Mouse (Mus musculus): Measurements from ENCODE around the gene Rnf40. TPM values are rescaled to one million over a fixed set of nuclear protein-coding genes. Genes with fewer than 3 reads are reported as not detected.

The Rnf40 gene
- 10 to 100 TPM; 85.1 to 89.5 TPM for total RNA-seq (2021)
- long read RNA-seq, experiment 1, full-length matches to known transcripts: 33 of 58 reads
- long read RNA-seq, experiment 1, partial matches to known transcripts: 9 of 58 reads
- long read RNA-seq, experiment 1, other reads (novel, unspliced or antisense): 16 of 58 reads
- long read RNA-seq, experiment 2, full-length matches to known transcripts: 75 of 140 reads
- long read RNA-seq, experiment 2, partial matches to known transcripts: 28 of 140 reads
- long read RNA-seq, experiment 2, other reads (novel, unspliced or antisense): 37 of 140 reads

GRCm38 (mm10) chr7:127588011-127588871 is at the start of gene Rnf40, which contains the start of gene Ccdc189:
Gene Rnf40 (plus strand): TSS chr7:127588767.
Gene Ccdc189 (minus strand): TSS chr7:127588595.
- peak; percentile 65 to 89 for DNase-seq (ENCODE audit: low spot score in 2 of 2)

- no peak for DNase-seq (ENCODE audit: low spot score in 2 of 2)
These were observed 46.9 kb upstream of the Rnf40 start for GRCm38 (mm10) chr7:127541671-127542070.

- DNase-seq (ENCODE audit: low spot score in 2 of 2): no peak
These were observed 39.3 kb upstream of the Rnf40 start for GRCm38 (mm10) chr7:127549116-127549835.

GRCm38 (mm10) chr7:127551558-127551957 is 37.0 kb upstream of the Rnf40 start:
- DNase-seq (ENCODE audit: low spot score in 2 of 2): no peak

GRCm38 (mm10) chr7:127560580-127560979 is 28.0 kb upstream of the Rnf40 start:
- DNase-seq (ENCODE audit: low spot score in 2 of 2): no peak

- DNase-seq (ENCODE audit: low spot score in 2 of 2): no peak
These were observed 27.2 kb upstream of the Rnf40 start, which contains the start of gene Tmem265 for GRCm38 (mm10) chr7:127561340-127561858. Gene Tmem265 (plus strand): TSS chr7:127561390.

- no peak for DNase-seq (ENCODE audit: low spot score in 2 of 2)
These were observed 24.0 kb upstream of the Rnf40 start for GRCm38 (mm10) chr7:127564381-127565150.

- DNase-seq (ENCODE audit: low spot score in 2 of 2): peak; percentile 54 to 83
These were observed 15.6 kb upstream of the Rnf40 start, which contains the start of gene Phkg2 for GRCm38 (mm10) chr7:127572895-127573471. Gene Phkg2 (plus strand): TSS chr7:127573340.

GRCm38 (mm10) chr7:127573503-127574008 is 15.0 kb upstream of the Rnf40 start:
- DNase-seq (ENCODE audit: low spot score in 2 of 2): no peak

- no peak for DNase-seq (ENCODE audit: low spot score in 2 of 2)
These were observed 14.5 kb upstream of the Rnf40 start for GRCm38 (mm10) chr7:127574115-127574514.

- no peak for DNase-seq (ENCODE audit: low spot score in 2 of 2)
These were observed 5.3 kb upstream of the Rnf40 start for GRCm38 (mm10) chr7:127583260-127583659.

- no peak for DNase-seq (ENCODE audit: low spot score in 2 of 2)
These were observed 3.5 kb upstream of the Rnf40 start for GRCm38 (mm10) chr7:127585031-127585430.

GRCm38 (mm10) chr7:127586149-127586548 is 2.4 kb upstream of the Rnf40 start:
- no peak for DNase-seq (ENCODE audit: low spot score in 2 of 2)

GRCm38 (mm10) chr7:127587196-127587595 is 1.4 kb upstream of the Rnf40 start:
- DNase-seq (ENCODE audit: low spot score in 2 of 2): no peak

GRCm38 (mm10) chr7:127588901-127589300 is 334 bp downstream of the Rnf40 start:
- no peak for DNase-seq (ENCODE audit: low spot score in 2 of 2)

- no peak for DNase-seq (ENCODE audit: low spot score in 2 of 2)
These were observed 1.1 kb downstream of the Rnf40 start for GRCm38 (mm10) chr7:127589637-127590036.

GRCm38 (mm10) chr7:127591108-127591507 is 2.5 kb downstream of the Rnf40 start:
- DNase-seq (ENCODE audit: low spot score in 2 of 2): no peak

GRCm38 (mm10) chr7:127592575-127592974 is 4.0 kb downstream of the Rnf40 start:
- DNase-seq (ENCODE audit: low spot score in 2 of 2): no peak

- no peak for DNase-seq (ENCODE audit: low spot score in 2 of 2)
These were observed 8.2 kb downstream of the Rnf40 start for GRCm38 (mm10) chr7:127596747-127597146.

GRCm38 (mm10) chr7:127600612-127601011 is 12.0 kb downstream of the Rnf40 start:
- DNase-seq (ENCODE audit: low spot score in 2 of 2): no peak

Measured in adrenal gland, postnatal 4 days (tissue).